Mouse (Mus musculus): ENCODE results near the gene Mxd4.

Gene Mxd4

DNA sequence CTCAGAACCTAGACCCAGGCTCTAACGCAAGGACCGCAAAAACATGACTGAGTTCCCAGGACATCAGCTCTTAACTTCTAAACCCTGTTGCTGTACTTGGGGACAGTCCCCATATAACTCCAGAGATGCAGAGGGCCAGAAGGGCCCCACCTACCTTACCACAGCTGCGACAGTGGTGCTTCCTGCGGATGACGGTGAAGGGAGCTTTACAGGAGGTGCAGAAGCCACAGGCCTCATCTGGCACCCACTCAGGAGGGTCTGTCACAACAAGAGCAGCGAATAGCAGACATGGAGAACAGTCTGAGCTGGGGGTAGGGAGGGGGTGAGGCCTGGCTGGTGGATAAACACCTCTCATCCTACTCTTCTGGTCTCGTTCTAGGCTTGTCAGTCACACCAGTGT is 8.9 kb upstream of the Mxd4 start:
- in situ Hi-C loops (cut with MboI, MseI): no loop called here

- in situ Hi-C loops (cut with MboI, MseI): no loop called here
Observed at GRCm38 (mm10) chr5:34195786-34196185, 8.3 kb upstream of the Mxd4 start.

GRCm38 (mm10) chr5:34194975-34195662 is 7.6 kb upstream of the Mxd4 start:
- in situ Hi-C loops (cut with MboI, MseI): no loop called here

GRCm38 (mm10) chr5:34194426-34194825 is 6.9 kb upstream of the Mxd4 start:
- in situ Hi-C loops (cut with MboI, MseI): no loop called here

GRCm38 (mm10) chr5:34191843-34192242 is 4.3 kb upstream of the Mxd4 start:
- in situ Hi-C loops (cut with MboI, MseI): no loop called here

GRCm38 (mm10) chr5:34191021-34191420 is 3.5 kb upstream of the Mxd4 start:
- in situ Hi-C loops (cut with MboI, MseI): no loop called here

DNA sequence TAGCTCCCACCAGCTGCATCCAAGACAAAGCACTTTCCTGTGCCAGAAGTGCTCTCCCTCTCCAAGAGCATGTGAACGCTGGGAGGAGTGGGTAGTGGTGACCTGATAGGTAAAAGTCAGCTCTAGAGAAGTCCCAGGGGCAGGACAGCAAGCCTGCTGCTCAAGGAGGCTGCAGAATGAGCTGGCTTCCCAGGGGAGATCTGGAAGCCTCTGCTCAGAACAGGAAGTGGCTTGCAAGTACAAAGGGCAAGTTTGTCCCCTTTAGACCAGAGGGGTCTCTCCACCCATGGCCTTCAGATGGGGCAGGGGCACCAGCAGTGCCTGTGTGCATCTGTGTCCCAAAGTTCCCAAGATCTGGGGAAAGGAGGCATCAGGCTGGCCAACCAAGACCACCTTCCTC is 2.0 kb upstream of the Mxd4 start:
- in situ Hi-C loops (cut with MboI, MseI): no loop called here

GRCm38 (mm10) chr5:34188856-34189255 is 1.3 kb upstream of the Mxd4 start:
- in situ Hi-C loops (cut with MboI, MseI): no loop called here

GRCm38 (mm10) chr5:34186961-34187391 is 544 bp downstream of the Mxd4 start:
- in situ Hi-C loops (cut with MboI, MseI): no loop called here

- in situ Hi-C loops (cut with MboI, MseI): no loop called here
Observed at GRCm38 (mm10) chr5:34186391-34186790, 1.1 kb downstream of the Mxd4 start.

DNA sequence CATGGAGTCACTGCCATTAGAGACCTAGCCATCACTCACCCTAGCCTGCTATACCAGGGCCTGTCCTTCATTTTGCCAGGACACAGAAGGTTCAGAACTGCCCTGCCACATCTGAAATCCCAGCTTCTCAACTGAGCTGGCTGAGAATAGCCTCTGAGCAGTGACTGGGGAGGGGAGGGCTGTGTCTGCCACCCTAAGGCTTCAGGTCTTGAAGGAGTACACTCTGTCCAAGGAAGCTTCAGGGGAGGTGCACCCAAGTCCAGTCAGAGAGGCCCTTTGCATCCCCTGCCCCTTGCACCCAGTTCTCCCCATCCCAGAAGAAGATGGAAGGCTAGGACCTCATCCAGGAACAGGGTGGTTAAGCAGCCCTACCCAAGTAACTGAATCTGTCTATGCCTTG is 1.7 kb downstream of the Mxd4 start:
- in situ Hi-C loops (cut with MboI, MseI): no loop called here

DNA sequence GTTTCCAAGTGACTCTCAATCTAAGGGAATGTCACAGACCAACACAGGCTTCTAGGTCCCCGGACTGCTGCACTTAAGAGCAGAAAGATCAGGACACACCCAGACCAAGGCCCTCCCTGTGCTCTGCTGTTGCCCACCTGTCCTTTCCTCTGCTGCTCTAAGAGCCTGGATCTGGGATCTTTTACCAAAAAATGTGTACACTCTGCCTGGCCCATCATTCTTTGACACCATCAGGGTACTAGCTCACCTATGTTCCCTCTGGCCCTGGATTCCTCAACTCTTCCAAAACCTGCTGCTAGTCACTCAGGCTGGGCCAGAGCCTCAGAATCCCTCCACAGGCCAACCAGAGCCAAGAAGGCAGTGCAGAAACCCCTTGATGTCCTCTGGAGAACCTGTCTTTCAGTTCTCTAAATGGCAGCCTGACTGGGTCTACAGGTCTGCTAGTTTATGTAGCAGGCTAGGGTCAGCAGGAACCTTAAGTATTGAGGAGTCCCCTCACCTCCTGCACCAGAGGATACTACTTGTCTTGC is 2.4 kb downstream of the Mxd4 start:
- in situ Hi-C loops (cut with MboI, MseI): no loop called here

GRCm38 (mm10) chr5:34183976-34184375 is 3.5 kb downstream of the Mxd4 start:
- in situ Hi-C loops (cut with MboI, MseI): no loop called here

- in situ Hi-C loops (cut with MboI, MseI): no loop called here
Observed at GRCm38 (mm10) chr5:34183156-34183880, 4.2 kb downstream of the Mxd4 start.

DNA sequence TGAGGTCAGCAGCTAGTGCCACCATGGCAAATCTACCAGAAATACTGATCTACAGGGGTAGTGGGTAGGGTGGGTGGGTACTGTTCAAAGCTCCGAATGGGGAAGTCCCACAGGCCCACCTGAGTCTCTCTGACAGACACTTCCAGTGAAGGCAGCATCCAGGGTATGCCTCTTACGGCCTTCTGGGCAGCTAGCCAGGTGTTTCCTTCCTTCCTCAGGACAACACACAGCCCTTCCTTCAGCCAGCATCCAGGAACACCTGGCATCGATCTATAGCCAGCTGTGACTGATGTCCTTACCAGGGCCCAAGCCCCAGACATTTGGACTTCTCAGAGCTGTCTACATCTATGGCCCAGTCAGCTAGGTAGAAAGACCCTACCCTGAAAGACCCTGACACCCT is 5.0 kb downstream of the Mxd4 start:
- in situ Hi-C loops (cut with MboI, MseI): no loop called here

- in situ Hi-C loops (cut with MboI, MseI): loop anchor here (10.0 kb wide), 1 partner anchor 1313 kb away; the partner anchor contains the start of gene Depdc5
Observed at GRCm38 (mm10) chr5:34177821-34178220, 9.7 kb downstream of the Mxd4 start.

DNA sequence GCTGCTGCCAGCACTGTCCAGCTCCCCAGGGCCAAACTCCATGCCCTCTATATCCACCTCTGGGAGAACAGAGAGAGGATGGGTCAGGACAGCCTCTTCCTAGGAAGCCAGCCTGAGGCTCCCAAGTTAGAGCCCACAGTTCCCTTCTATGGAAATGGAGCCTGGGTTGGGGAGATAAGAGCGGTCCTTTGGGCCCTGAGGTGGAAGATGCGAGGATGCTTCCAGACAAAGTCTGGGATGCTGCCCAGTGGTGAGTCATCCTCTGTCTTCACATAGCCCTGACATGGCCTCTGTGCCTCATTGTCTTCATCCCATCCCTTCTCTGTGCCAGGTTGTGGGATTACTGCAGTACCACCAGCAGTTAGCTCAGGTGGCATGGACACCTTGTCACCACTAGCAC is 10.4 kb downstream of the Mxd4 start:
- in situ Hi-C loops (cut with MboI, MseI): loop anchor here (10.0 kb wide), 1 partner anchor 1312 kb away; the partner anchor contains the start of gene Depdc5

DNA sequence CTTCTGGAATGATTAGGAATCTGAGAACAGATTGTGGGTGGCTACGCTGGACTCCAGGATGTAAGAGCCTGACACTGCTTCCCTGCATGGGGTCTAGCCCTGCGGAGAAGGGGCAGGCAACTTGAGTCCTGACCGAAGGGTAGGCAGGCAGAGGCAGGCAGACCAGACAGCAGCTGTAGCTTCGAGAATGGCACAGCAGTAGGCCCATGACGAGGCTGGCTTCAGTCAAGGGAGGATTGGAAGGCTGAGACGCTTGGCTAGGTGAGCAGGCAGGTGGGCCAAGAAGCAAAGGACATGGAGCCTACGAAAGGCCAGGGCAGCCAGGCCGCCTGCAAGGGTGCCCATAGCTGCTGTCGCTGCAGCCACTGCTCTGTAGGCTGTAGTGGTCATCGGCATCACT is 10.8 kb downstream of the Mxd4 start:
- in situ Hi-C loops (cut with MboI, MseI): loop anchor here (10.0 kb wide), 1 partner anchor 1312 kb away; the partner anchor contains the start of gene Depdc5

GRCm38 (mm10) chr5:34175403-34175694 is 12.2 kb downstream of the Mxd4 start:
- in situ Hi-C loops (cut with MboI, MseI): loop anchor here (10.0 kb wide), 1 partner anchor 1311 kb away; the partner anchor contains the start of gene Depdc5

- in situ Hi-C loops (cut with MboI, MseI): loop anchor here (10.0 kb wide), 1 partner anchor 1310 kb away; the partner anchor contains the start of gene Depdc5
Observed at GRCm38 (mm10) chr5:34174550-34175402, 12.7 kb downstream of the Mxd4 start.

DNA sequence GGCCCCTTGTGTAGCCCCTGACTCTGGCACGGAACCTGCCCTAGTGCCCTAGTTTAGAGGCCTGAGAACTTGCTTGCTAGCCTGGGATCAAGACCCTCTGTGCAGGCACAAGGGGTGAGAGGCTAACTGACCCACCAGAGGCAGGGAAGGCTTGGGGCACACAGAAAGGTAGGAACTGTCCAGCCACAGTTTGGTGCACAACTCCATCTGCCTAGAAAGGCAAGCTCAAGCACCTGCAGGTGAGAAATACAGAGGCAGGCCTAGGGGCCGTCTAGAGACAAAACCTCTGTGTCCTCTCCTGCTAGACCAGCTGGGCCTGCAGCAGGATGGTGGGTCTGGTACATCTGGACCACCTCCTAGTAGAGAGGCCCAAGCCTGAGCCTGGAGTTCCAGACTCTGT is 13.5 kb downstream of the Mxd4 start:
- in situ Hi-C loops (cut with MboI, MseI): loop anchor here (10.0 kb wide), 1 partner anchor 1309 kb away; the partner anchor contains the start of gene Depdc5

- in situ Hi-C loops (cut with MboI, MseI): loop anchor here (10.0 kb wide), 1 partner anchor 1306 kb away; the partner anchor contains the start of gene Depdc5
Observed at GRCm38 (mm10) chr5:34170726-34171125, 16.8 kb downstream of the Mxd4 start.
